Mouse (Mus musculus) limb, embryonic 13.5 days (tissue): Measurements from ENCODE around the gene Rin1. TPM values are rescaled to one million over a fixed set of nuclear protein-coding genes. Genes with fewer than 3 reads are reported as not detected.
"Not testable (repeated sequence)": the region's sequence is repeated elsewhere in the genome, so short reads cannot be mapped to it uniquely, and the experiment has no call there.

ENCODE experiments used
- ATAC-seq: fragments of 200-750 bp; cut with Nextera tagmentation; 2 replicates; pipeline ENCODE4 v1.8.0; 2017; ENCODE audit warnings: low read depth, moderate number of reproducible peaks, moderate TSS enrichment; ENCODE audit not compliant: low FRiP score
- H3K27ac ChIP-seq: fragments of 300-500 bp; sonication (generic); 2 replicates; pipeline ENCODE4 v1.5.1; 2015; ENCODE audit warnings: inconsistent platforms, mild to moderate bottlenecking, moderate library complexity
- H3K27me3 ChIP-seq: fragments of 300-500 bp; sonication (generic); 2 replicates; pipeline ENCODE4 v1.6.1; 2015; ENCODE audit warnings: mild to moderate bottlenecking, inconsistent platforms
- H3K36me3 ChIP-seq: fragments of 300-500 bp; sonication (generic); 2 replicates; pipeline ENCODE4 v1.6.1; 2015; ENCODE audit warnings: inconsistent platforms, mild to moderate bottlenecking, moderate library complexity
- H3K4me1 ChIP-seq: fragments of 300-500 bp; sonication (generic); 2 replicates; pipeline ENCODE4 v1.6.1; 2015; ENCODE audit warnings: inconsistent platforms
- H3K4me2 ChIP-seq: fragments of 300-500 bp; sonication (generic); replicated peaks from 2 replicates; pipeline ENCODE4 v1.6.1; 2015; ENCODE audit warnings: inconsistent platforms, mild to moderate bottlenecking, moderate library complexity
- H3K4me3 ChIP-seq: fragments of 300-500 bp; sonication (generic); 2 replicates; pipeline ENCODE4 v1.5.1; 2015; ENCODE audit warnings: moderate library complexity, mild to moderate bottlenecking, inconsistent platforms
- H3K9ac ChIP-seq: fragments of 300-500 bp; sonication (generic); 2 replicates; pipeline ENCODE4 v1.6.1; 2015; ENCODE audit warnings: mild to moderate bottlenecking, inconsistent platforms
- H3K9me3 ChIP-seq: fragments of 300-500 bp; sonication (generic); 2 replicates; pipeline ENCODE4 v1.6.1; 2016; ENCODE audit warnings: inconsistent platforms
- WGBS: fragments of 180-500 bp; shearing (Covaris S2); methylation state at CpG from one replicate; pipeline ENCODE4 v1.1.7; 2015; 5-methylcytosine and 5-hydroxymethylcytosine counted together
- polyA plus RNA-seq: library from polyadenylated mRNA; unstranded; fragments of >200 nt; fragmentation: Nextera tagmentation; extraction: Ambion mirVana; gene quantifications from 2 replicates; pipeline ENCODE4 v1.2.1, GENCODE M21; 2015

The Rin1 gene
- polyA plus RNA-seq, 1 experiment from 2014 or later, result 1.7 TPM

DNA sequence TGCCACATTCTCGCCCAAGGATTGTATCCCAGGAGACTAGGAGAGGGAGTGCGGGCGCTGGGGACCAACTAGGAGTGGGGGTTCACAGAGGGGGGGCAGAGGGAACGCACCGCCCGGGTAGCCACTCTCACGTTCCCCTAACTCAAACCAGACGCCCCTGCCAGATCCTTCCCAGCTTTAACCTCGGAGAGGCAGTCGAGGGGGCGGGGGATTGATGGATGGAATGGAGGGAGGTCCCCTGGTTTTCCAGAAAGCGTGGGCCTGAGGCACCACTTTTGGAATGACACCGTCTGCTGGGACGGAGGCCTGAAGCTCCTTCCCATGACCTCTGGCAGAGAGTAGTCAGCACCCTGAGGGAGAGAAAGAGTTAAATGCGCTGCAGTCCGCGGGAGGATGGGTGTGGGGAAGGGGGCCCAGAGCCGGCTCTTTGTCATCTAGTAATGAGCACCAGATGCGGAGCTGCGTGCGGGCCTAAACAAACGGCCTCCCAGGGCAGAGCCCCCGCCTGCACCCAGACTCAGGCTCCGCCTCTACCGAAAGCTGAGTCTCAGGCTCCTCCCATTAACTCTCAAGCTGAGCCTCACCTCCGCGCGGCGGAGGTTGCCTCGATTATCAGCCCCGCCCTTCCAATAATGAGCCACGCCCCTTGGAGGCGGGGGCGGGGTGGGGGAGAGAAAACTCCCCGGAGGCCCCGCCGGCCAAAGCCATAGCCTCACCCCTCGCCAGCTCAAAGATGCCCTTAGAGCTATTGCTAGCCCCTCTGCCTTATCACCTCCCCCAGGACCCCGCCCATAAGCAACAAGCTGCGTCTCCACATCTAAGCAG, 21.5 kb downstream of the Rin1 start:
- Histone ChIP-seq H3K27ac (peak overlapping the region; percentile 98), H3K4me1 (peaks cover 50% of the 10 kb centered on the region), H3K9ac (peak overlapping the region; percentile 69), H3K4me2 (peak overlapping the region; percentile 97), H3K36me3 (no peaks in the 10 kb centered on the region), H3K4me3 (peak overlapping the region; percentile 71), H3K9me3 (no peaks in the 10 kb centered on the region), H3K27me3 (no peaks in the 10 kb centered on the region; the same call in 1 of the 2 replicates)
- WGBS, result under 1% methylated on average over 38 of the region's 40 CpGs
- peak; percentile 85 for ATAC-seq

DNA sequence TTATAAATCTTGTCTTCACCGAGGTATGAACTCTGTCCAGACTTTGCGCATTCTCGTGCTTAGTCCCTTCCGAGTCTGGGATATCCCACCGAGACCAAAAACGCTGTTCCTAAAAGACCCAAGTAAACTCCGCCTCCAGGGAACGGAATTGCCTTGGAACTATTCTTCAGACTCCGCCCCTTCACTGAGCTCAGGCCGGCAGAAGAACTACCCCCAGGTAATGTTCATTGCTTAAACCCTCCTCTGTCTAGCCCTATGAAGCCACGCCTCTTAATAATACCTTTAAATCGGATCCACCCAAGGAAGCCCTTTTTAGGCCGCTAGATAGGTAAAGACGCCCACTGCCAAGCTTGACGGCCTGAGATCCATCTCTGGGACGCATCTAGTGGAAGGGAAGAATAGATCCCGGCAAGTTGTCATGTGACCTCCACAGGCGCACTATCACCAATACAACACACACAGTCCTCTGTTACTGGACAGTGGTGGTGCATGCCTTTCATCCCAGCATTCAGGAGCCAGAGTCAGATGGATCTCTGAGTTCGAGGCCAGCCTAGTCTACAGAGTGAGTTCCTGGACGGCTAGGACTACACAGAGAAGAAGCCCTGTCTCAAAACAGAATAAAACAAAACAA, 22.2 kb downstream of the Rin1 start:
- Histone ChIP-seq H3K36me3 (no peaks in the 10 kb centered on the region), H3K4me2 (peak overlapping the region; percentile 97), H3K9ac (peak overlapping the region; percentile 69), H3K4me1 (peaks cover 42% of the 10 kb centered on the region), H3K4me3 (peak overlapping the region; percentile 71), H3K9me3 (no peaks in the 10 kb centered on the region), H3K27ac (peak overlapping the region; percentile 98), H3K27me3 (no peaks in the 10 kb centered on the region; the same call in 1 of the 2 replicates)
- WGBS, result 2% methylated on average over 20 of the region's 20 CpGs
- ATAC-seq, result peak; percentile 29; the same call in 1 of the 2 replicates

DNA sequence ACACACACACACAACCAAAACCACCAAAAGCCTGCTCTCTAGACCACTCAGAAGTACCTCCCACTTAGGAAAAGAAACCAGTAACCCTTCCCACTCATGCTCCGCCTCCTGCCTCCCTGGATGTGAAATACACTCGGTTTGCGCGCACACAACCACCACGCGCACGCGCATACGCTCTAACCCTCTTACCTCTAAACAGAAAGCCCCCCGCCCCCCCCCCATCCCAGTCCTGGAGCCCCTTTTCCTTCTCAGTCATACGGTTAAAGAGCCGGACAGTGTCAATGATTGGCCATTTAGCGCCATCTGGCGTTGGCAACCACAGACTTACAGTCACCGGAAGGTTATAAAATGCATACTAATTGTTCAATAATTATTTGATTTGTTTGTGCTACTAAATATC, 22.7 kb downstream of the Rin1 start:
- under 1% methylated on average over 15 of the region's 15 CpGs for WGBS
- ATAC-seq, result peak; percentile 30; the same call in 1 of the 2 replicates
- peak overlapping the region; percentile 69; the same call in 1 of the 2 replicates for H3K9ac ChIP-seq
- peaks cover 41% of the 10 kb centered on the region for H3K4me1 ChIP-seq
- no peaks in the 10 kb centered on the region for H3K36me3 ChIP-seq
- H3K4me2 ChIP-seq, result peak overlapping the region; percentile 97
- H3K4me3 ChIP-seq, result peak overlapping the region; percentile 71
- H3K9me3 ChIP-seq, result no peaks in the 10 kb centered on the region
- no peaks in the 10 kb centered on the region; the same call in 1 of the 2 replicates for H3K27me3 ChIP-seq
- peak overlapping the region; percentile 98 for H3K27ac ChIP-seq

DNA sequence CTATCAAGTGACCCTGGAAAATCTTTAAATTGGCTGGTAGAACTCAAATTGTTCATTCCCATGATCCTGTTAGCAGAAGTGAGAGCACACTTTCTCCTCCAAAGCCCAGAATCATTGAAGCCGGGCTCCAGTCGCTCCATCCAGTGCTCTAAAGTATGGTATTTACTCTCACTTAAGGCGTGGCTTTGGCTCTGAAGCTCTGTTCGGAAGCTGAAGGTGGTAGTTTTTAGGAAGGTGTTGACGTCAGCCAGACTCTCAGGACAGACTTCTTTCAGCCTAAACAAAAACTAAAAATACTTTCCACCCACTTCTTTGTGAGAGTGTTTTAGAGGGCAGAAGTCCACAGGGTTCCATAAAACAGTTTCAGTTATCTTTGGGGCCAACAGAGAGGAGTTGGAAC, 23.2 kb downstream of the Rin1 start:
- ATAC-seq, result no peak
- Histone ChIP-seq H3K4me2 (peak overlapping the region; percentile 21; the same call in 1 of the 2 replicates), H3K27me3 (peaks cover 3% of the 10 kb centered on the region; the same call in 1 of the 2 replicates), H3K27ac (no peak overlapping the region), H3K36me3 (no peaks in the 10 kb centered on the region), H3K4me3 (no peak overlapping the region), H3K9ac (no peak overlapping the region), H3K4me1 (peaks cover 37% of the 10 kb centered on the region), H3K9me3 (no peaks in the 10 kb centered on the region)
- 40% methylated on average over 5 of the region's 5 CpGs for WGBS

DNA sequence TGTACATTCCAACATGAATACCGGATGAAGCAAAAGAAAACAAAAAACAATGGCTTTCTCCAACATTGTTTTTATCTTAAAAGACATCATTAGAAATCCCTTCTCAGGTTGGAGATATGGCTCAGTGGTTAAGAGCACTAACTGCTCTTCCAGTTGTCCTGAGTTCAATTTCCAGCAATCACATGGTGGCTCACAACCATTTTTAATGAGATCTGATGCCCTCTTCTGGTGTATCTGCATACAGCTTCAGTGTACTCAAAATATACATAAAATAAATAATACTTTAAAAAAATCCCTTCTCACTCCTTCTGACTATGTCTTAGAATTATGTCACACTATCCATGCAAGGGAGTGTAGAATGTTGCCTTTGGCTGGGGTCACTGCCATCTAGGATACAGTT, 29.0 kb downstream of the Rin1 start:
- H3K27me3 ChIP-seq, result peaks cover 54% of the 10 kb centered on the region
- no peak overlapping the region for H3K4me3 ChIP-seq
- H3K36me3 ChIP-seq, result no peaks in the 10 kb centered on the region
- H3K27ac ChIP-seq, result no peak overlapping the region
- H3K9me3 ChIP-seq, result no peaks in the 10 kb centered on the region
- WGBS, result 97% methylated on average over 1 of the region's 1 CpGs
- H3K4me1 ChIP-seq, result no peaks in the 10 kb centered on the region
- H3K4me2 ChIP-seq, result no peak overlapping the region
- H3K9ac ChIP-seq, result no peak overlapping the region
- no peak for ATAC-seq

DNA sequence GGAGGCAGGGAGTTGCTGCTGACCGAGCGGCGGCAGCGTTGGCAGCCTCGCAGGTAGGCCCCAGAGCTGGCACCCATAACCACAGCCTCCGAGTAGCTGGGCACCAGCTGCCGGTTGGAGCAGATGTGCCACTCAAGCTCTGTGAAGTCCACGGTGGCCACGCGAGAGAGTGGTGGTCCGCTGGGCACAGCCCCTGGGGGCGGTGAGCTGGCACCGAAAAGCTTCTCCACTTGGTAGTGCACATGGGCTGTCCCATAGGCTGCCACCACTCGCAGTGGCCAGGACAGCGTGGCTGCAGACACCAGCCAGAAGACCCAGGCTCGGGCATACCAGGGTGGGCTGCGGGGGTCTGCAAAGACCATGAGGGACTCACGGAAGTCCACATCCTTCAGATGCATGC, 31.7 kb downstream of the Rin1 start:
- no peaks in the 10 kb centered on the region for H3K9me3 ChIP-seq
- no peak for ATAC-seq
- H3K9ac ChIP-seq, result no peak overlapping the region
- 56% methylated on average over 18 of the region's 18 CpGs for WGBS
- H3K36me3 ChIP-seq, result no peaks in the 10 kb centered on the region
- H3K4me2 ChIP-seq, result no peak overlapping the region
- peaks cover 77% of the 10 kb centered on the region for H3K27me3 ChIP-seq
- no peak overlapping the region for H3K4me3 ChIP-seq
- H3K4me1 ChIP-seq, result peaks cover 13% of the 10 kb centered on the region
- no peak overlapping the region for H3K27ac ChIP-seq

DNA sequence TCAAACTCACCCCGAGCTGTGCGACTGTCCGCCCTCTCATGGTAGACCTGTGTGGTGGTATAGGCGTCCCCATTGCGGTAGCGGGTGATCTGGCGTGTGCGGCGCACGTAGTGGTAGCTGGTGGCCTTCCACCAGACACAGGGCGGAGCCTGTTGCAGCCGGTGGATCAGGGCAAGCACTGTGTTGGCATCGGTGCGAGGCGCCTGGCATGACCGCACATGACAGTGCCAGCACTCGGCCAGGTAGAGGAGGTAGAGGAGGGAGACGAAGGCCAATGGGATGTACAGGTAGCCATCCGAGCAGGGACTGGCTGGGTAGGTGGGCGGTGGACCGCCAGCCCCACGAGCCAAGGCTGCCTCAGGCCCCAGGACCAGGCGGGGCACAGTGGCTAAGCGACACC, 32.3 kb downstream of the Rin1 start:
- 60% methylated on average over 24 of the region's 24 CpGs for WGBS
- ATAC-seq, result no peak
- H3K36me3 ChIP-seq, result no peaks in the 10 kb centered on the region
- no peak overlapping the region for H3K4me3 ChIP-seq
- peaks cover 18% of the 10 kb centered on the region for H3K4me1 ChIP-seq
- H3K27ac ChIP-seq, result no peak overlapping the region
- H3K9ac ChIP-seq, result no peak overlapping the region
- peaks cover 77% of the 10 kb centered on the region for H3K27me3 ChIP-seq
- H3K9me3 ChIP-seq, result no peaks in the 10 kb centered on the region
- no peak overlapping the region for H3K4me2 ChIP-seq

DNA sequence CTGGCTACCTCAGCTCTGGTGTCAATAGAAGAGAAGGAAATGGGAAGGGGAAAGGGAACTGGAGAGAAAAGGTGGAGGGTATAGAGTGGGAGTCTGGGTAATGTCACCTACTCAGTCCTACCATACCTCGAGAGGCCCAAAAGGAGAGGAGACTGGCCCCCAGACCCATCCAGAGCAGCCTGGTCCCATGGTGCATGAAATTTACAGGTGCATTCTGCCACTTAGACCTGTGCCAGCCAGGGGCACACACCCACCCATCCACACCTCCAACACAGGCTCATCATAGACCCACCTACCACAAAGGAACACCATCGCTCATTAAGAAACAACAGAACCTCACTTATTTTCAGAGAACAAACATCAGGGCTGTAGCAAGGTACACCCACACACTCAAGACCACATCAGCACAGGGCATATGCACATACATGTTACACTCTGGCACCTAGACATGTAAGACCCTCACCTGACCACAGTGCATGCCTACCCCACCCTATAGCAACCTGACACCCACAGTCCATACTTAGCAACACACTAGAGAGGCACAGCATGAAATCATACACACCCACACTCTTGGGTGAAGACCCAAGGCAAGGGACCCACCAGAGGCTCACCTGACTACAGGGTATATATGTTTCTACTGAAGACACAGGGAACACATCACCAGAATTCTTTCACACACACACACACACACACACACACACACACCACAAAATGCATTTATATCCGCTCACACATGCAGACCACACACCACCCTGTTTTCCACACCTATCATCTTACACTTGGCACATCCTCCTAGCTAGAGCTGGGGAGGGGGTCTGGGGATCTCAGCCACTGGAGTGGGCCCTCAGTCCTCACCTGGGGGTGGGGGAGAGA, 33.9 kb downstream of the Rin1 start:
- Histone ChIP-seq H3K9ac (no peak overlapping the region), H3K36me3 (no peaks in the 10 kb centered on the region), H3K4me2 (no peak overlapping the region), H3K27ac (no peak overlapping the region), H3K9me3 (no peaks in the 10 kb centered on the region), H3K27me3 (peaks cover 74% of the 10 kb centered on the region), H3K4me1 (peaks cover 24% of the 10 kb centered on the region), H3K4me3 (peak overlapping the region; percentile 50; the same call in 1 of the 2 replicates)
- 61% methylated on average over 3 of the region's 3 CpGs for WGBS
- ATAC-seq, result no peak

DNA sequence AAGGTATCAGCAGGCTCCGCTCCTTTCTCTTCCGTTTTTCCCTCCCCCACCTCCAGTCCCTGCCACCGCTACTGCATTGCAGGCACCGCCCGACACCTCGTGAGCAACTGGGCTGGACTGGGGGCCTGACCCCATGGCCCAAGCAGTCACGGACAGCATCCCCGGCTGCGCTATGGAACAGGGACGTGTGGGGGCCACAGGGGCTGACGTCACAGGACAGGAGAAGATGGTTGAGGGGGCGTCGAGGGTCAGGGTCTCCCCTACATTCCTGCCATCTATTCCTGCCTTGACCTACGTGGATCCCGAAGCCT, 34.5 kb downstream of the Rin1 start:
- peaks cover 68% of the 10 kb centered on the region for H3K27me3 ChIP-seq
- no peaks in the 10 kb centered on the region for H3K9me3 ChIP-seq
- H3K27ac ChIP-seq, result no peak overlapping the region
- peaks cover 29% of the 10 kb centered on the region for H3K4me1 ChIP-seq
- H3K9ac ChIP-seq, result no peak overlapping the region
- H3K36me3 ChIP-seq, result peaks cover 4% of the 10 kb centered on the region; the same call in 1 of the 2 replicates
- no peak for ATAC-seq
- peak overlapping the region; percentile 85 for H3K4me2 ChIP-seq
- WGBS, result 2% methylated on average over 15 of the region's 15 CpGs
- peak overlapping the region; percentile 50 for H3K4me3 ChIP-seq

DNA sequence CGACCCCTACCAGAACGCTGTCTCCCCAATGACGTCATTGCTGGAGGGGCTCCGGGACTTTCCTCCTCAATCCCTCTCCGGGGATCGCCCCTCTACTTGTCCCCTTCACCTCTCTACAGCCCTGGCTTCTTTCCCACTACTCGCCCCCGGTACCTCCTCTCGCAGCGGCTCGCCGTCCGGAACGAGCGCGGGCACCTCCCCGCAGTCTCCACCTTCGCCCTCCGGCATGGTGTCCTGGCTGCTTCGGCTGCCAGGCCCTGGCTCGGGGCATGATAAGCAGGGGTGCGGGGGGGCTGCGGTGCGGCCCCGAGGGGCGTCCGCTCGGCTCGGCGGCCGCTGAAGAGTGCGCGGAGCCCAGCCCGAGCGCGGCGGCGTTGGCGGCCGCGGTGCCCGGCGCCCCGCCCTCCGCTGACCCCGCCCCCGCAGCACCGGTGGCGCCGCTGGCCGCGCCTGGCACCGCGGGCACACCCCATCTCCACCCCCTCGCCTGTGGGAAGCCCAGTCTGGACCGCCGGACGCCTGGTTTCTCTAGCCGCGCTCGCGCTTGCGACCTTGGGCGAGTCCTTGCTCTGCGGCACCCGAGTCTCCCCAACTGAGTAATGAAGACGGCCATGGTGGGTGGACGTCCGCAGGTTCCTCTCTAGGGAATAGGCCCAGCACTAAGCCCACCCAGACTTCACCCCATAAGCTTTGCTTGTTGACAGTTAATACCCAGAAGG, 35.0 kb downstream of the Rin1 start, which contains the start of gene Tmem151a:
Gene Tmem151a, minus strand, starts transcription at position 387 of the 719 bp plus-strand sequence.
- no peak within 1 kb of the TSS for H3K27ac ChIP-seq
- peaks cover 63% of the 10 kb centered on the region for H3K27me3 ChIP-seq
- peaks cover 8% of the 10 kb centered on the region for H3K36me3 ChIP-seq
- H3K4me2 ChIP-seq, result peak within 1 kb of the TSS; percentile 85
- H3K4me3 ChIP-seq, result peak within 1 kb of the TSS; percentile 50
- no peak for ATAC-seq
- H3K9me3 ChIP-seq, result no peaks in the 10 kb centered on the region
- WGBS, result under 1% methylated on average over 48 of the region's 69 CpGs
- peaks cover 29% of the 10 kb centered on the region for H3K4me1 ChIP-seq
- H3K9ac ChIP-seq, result peak within 1 kb of the TSS; percentile 59

DNA sequence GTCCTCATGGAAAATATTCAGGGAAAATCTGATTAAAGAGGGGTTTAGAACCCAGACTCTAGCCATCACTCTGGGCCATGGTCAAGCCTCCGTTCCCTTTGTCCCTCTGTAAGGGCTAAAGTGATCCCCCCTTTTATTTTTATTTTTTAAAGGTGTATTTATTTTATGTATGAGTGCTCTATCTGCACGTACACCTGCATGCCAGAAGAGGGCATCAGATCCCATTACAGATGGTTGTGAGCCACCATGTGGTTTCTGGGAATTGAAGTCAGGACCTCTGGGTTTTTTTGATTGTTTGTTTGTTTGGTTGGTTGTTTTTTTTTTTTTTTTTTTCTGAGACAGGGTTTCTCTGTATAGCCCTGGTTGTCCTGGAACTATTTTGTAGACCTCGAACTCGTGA, 36.3 kb downstream of the Rin1 start:
- not testable (repeated sequence) for H3K4me3 ChIP-seq, H3K4me2 ChIP-seq, H3K9ac ChIP-seq, H3K27ac ChIP-seq, H3K9me3 ChIP-seq, ATAC-seq
- Histone ChIP-seq H3K27me3 (peaks cover 51% of the 10 kb centered on the region), H3K36me3 (peaks cover 20% of the 10 kb centered on the region), H3K4me1 (peaks cover 29% of the 10 kb centered on the region)
- 53% methylated on average over 4 of the region's 4 CpGs for WGBS
